Mouse (Mus musculus): Measurements from ENCODE around the gene Amz2.
A peak's percentile ranks its signal among the peaks of the same experiment; 100 is the strongest.

Amz2 gene

DNA sequence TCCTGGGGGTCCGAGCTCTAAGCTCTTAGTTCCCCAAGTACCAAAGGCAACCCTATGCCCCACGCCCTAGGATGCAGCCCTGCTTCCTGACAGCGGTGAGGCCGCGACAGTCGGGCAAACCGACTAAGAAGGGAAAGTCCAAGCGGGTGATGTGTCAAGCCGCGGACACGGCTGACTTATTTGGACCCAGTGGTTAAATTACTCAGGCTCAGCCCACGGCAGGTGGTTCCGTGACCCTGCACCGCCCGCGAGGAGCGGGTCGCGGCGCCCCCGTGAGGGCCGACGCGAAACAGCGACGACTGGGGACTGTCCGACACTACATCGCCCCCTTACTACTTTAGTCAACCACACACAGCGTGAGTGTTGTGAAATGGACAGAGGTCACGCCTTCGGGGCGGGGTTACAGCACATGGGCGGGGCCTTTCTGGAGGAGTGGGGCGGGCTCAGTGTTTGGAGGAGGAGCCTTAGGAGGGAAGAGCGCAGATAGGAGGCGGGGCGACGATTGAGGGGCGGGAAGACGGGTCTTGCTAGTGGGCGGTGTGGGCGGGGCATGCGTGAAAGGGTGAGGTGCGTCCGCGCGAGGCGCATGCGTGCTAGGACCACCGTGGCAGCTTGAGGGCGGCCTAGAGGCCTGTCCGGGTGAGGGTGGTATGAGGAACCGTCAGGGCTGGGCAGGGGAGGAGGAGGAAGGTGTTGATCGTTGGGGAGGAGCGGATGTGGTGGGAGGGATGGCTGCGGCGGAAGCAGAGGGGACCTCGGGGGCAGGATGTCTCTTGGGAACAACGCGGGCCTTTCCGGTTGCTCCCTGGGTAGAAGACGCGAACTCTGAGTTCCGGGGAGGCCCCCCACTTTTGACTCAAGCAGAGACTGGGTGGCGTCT lies at the start of gene Amz2:
TSS of gene Amz2 (plus strand) at position 555 of the 880 bp plus-strand sequence.
- peak; percentile 99 for DNase-seq (ENCODE audit: low spot score in 2 of 2)

DNA sequence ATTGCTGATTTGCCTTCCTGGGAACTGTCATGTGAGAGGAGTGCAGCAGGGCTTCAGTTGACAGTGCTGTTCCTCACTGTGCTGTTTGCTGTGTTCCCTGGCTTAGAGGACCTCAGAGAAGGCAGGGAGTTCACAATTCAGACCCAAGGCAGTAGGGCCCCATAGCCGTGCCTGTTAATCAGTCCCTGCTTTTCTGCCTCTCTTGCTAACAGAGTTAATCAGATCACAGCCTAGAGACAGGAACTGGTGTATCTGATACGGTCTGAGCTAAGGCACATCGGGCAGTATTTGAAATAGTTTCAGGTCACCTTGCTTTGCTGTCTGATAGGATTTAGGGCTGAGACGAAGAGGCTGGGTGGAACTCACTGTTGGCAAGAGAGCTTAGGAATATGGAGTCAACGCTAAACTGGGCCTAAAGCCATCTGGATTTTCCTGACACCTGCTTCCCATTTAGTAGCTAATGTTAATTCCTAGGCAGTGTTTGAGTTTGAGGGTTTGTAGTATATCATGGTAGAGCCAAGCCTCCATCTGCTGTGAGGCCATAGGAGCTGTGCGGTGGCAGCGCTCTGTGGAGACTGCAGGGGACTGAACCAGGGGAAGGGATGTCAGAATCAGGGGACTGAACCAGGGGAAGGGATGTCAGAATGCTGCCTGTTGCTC lies 49.1 kb upstream of the Amz2 start:
- DNase-seq (ENCODE audit: low spot score in 2 of 2) = no peak

GRCm38 (mm10) chr11:109377477-109377876 lies 48.3 kb upstream of the Amz2 start:
- DNase-seq (ENCODE audit: low spot score in 2 of 2) = no peak

DNA sequence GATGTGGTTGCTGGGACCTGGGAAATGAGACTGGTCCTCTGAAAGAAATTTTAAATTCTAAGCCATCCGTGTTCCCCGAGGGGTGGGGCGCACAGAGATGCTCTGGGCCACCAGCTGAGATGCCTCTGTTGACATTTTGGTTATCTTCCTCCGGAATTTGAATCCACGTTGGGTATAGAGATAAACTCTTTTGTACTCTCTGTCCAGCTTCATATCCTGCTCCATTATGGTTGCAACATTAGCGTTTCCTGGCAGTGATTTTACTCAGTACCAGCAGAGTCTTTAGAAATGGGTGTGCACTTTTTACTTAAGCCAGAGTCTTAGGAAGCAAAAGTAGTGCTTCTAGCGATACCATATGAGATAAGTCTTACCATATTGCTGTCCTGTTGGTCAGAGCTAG lies 47.7 kb upstream of the Amz2 start:
- no peak for DNase-seq (ENCODE audit: low spot score in 2 of 2)

- DNase-seq (ENCODE audit: low spot score in 2 of 2) = no peak
Observed at GRCm38 (mm10) chr11:109380662-109381061, 45.1 kb upstream of the Amz2 start.

DNA sequence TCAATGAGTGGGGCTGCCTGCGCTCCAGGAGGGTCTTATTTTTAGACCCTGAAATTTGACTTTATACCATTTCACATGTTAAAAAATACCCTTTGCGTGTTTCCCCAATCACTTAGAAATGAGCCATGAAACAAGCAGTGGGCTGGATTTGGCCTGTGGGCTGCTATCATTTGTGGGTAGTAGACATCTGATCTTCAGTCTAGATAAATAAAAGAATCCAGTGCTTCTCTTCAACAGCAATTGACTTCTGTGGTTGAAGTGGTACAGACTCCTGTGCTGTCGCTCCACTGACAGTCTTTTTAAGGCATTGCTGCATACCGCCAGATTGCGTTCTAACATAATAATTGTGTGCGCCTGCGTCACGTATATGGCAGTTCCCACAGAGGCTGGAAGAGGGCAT lies 40.5 kb upstream of the Amz2 start:
- DNase-seq (ENCODE audit: low spot score in 2 of 2) = no peak

DNA sequence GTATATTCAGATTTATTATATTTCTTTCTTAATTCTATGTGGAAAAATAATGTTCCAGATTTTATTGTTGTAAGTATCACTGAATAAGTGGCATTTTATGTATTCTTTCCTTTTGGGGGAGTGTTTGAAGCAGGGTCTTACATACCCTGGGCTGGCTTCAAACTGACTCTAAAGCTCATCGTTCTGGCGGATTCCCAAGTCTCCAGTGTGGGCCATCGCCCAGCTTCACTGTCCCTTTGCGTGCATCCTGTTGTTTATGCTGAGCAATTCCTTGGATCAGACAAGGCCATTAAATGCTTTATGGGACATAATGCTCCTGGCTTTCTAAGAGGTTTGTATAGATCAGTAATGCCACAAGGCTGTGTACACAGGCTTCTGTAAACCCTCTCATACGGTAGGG lies 36.7 kb upstream of the Amz2 start:
- no peak for DNase-seq (ENCODE audit: low spot score in 2 of 2)

DNA sequence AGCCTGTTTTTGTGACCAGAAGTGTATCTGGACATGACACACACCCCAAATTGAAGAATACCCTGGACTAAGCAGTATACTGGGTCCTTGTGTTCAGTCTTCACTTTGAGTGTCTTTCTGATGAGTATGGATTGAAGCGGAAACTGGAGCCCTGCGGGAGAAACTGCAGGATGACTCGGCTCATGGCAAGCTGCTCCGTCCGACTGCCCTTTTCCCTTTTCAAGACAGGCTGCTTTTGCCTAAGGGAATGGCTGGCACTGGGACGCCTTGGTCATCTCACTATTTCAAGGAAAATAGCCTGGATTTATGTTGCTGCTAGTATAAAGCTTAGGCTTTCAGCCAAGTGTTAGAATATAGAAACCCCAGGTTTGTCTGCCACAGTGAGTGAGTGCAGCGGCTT lies 34.5 kb upstream of the Amz2 start:
- DNase-seq (ENCODE audit: low spot score in 2 of 2) = no peak

- no peak for DNase-seq (ENCODE audit: low spot score in 2 of 2)
Observed at GRCm38 (mm10) chr11:109391760-109392159, 34.0 kb upstream of the Amz2 start.

DNA sequence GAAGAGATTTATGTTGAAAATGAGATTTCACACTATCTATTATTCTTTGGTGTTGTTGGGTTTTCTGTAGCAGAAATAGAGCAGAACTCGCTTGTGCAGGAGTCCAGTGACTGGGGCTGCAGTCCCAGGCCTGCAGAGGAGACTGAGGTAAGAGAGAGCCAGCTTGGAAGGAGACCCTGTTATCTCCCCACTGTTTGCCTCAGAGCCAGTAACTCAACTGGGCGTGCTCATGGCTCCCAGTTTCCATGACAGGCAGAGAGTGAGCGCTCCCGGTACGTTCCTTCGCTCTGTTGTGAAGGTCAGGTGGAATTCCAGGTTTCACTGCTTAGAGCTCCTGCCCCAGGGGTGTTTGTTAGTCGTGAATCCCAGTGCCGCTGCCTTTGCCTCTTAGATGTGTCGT lies 33.1 kb upstream of the Amz2 start:
- no peak for DNase-seq (ENCODE audit: low spot score in 2 of 2)

GRCm38 (mm10) chr11:109394758-109395157 lies 31.0 kb upstream of the Amz2 start:
- no peak for DNase-seq (ENCODE audit: low spot score in 2 of 2)

DNA sequence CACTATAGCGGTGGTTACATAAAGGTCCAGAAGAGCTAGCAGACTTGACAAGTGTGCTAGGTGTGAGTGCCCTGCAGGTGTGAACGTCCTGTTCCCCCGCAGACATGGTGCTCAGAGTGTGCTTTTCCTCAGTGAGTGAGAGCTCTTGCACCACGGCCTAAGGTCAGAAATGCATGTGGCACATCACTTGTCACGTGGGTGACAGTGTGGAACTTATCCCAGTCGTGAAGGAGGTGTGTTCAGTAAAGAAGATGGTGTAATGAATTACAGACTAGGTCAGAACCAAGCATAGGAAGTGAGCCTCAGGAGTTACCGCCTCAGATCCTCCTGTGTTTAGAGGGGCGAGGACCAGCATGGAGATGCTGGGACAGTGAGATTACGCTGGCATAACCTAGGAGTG lies 30.5 kb upstream of the Amz2 start:
- no peak for DNase-seq (ENCODE audit: low spot score in 2 of 2)

DNA sequence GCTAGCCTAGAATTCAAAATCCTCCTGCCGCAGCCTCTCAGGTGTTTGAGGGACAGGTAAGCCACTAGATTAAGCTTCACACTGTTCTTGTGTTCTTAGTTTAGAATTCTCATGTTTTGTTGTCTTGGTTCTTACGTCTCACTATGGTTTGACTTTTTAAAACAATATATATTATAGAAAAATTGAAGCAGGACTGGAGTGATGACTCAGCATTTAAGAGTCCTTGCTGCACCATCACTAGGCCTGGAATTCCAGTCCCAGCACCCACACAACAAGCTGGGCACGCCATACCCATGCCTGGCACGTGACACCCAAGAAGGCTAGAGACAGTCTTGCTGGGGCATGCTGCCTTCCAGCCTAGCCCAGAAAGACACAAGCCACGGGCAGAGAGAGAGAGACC lies 19.3 kb upstream of the Amz2 start:
- no peak for DNase-seq (ENCODE audit: low spot score in 2 of 2)

DNA sequence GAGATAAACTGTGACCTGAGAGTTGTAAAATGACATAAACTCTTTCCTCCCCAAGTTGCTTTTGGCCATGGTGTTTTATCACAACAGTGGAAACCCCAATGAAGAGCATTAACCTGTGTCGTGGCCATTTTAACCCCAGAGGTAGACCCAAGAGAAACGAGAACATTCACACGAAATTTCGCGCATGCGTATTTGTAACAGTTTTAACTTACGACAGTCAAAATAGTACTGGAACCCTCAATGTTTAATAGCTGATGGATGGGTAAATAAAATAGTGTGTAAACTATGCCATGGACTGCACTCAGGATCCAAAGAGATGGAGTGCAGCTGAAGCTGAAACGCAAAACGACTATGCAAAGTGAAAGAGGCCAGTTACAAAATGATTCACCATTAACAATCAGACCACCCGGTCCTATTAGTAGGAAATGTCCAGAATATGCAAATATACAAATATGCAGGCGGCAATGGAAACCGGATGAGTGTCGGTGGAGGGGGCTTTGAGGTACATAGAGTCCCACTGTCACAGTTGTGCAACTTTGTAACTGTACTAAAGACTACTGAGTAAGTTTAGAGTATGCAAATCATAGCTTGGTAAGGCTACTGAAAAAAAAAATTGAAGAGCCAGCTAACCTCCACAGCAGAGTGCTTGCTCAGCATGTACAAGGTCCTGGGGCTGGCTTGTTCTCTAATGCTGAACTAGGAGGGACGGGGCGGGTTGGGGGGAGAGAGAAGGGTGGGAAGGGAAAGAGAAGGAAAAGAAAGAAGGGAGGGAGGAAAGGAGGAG lies 15.4 kb upstream of the Amz2 start:
- no peak for DNase-seq (ENCODE audit: low spot score in 2 of 2)

GRCm38 (mm10) chr11:109413617-109414016 lies 12.1 kb upstream of the Amz2 start, which contains the start of gene 9930022D16Rik:
Gene 9930022D16Rik (plus strand): TSS chr11:109413917.
- DNase-seq (ENCODE audit: low spot score in 2 of 2) = no peak

- no peak for DNase-seq (ENCODE audit: low spot score in 2 of 2)
Observed at GRCm38 (mm10) chr11:109414802-109415201, 10.9 kb upstream of the Amz2 start.

GRCm38 (mm10) chr11:109416709-109417420 lies 8.9 kb upstream of the Amz2 start:
- no peak for DNase-seq (ENCODE audit: low spot score in 2 of 2)

DNA sequence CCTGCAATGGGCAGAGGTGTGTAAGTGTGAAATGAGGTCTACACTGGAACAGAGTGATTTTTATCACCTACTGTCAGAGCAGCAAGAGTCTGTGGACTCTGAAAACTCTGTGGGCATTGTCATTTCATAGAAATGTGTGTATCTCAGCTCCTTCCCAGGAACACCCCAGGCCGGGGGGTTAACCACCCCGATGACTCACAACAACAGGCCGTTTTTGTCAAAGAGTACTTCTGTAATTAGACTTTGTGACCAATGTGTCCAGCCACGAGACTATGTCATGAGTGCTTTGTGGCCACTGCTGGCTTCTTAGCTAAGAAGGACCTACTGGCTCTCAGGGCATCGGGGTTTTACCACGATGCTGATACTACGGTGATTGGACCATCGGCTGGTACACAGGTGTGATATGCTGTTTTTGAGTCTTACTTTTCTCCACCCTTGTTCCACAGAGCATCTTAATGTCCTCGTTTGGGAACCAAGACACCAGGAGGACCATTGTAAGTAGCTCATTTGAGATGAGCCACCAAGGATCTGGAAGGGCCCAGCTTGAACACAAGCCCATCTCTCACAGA lies 8.2 kb upstream of the Amz2 start:
- DNase-seq (ENCODE audit: low spot score in 2 of 2) = no peak

DNA sequence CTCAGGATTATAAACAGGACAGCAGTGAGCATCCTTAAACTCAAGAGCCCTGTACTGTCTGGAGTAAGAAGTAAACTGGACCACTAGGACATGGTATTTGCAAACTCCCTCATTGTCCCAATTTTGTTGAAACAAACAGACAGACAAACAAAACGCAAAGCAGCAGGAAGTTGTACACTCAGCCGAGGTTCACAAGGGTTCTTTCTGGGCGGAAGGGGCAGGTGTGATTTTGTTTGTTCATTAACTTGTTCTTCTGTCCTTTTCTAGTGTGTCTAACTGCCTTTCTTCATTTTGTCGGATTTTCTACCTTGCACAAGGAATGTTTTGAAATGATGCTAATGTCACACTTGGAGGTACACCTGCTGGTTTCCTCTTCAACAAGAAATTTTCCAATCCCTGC lies 6.3 kb upstream of the Amz2 start:
- DNase-seq (ENCODE audit: low spot score in 2 of 2) = no peak

GRCm38 (mm10) chr11:109419961-109420566 lies 5.7 kb upstream of the Amz2 start:
- DNase-seq (ENCODE audit: low spot score in 2 of 2) = peak; percentile 87 to 88

DNA sequence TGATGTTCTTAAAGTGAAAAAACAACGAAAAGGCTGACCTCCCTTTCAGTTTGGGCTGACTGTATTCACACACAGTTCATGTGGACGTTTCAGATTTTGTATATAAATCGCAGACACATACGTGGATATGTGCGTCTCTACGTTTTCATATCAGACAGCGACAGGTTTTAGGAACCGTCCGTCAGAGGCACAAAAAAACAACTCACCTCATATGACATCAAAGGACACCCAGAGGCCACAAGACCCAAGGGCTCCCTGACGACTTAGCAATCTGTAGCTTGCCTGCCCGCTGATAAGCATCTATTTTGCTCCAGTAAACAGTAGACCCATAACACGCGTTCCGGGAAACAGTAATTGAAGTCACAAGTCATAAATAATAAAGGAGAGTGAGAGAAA lies 5.2 kb upstream of the Amz2 start:
- no peak for DNase-seq (ENCODE audit: low spot score in 2 of 2)
